Mouse (Mus musculus) MEL (cell line): ENCODE data around the gene Tbc1d16. TPM values are rescaled to one million over a fixed set of nuclear protein-coding genes. Genes with fewer than 3 reads are reported as not detected.

ENCODE experiments used
- DNase-seq: peaks from one replicate; pipeline ENCODE4 v3.0.0; 2011; ENCODE audit warnings: low read depth, low spot score
- H3K27ac ChIP-seq: 2 replicates; pipeline ENCODE4 v1.5.1; 2012; ENCODE audit warnings: low read depth, mild to moderate bottlenecking, control low read depth, low read length, moderate library complexity; ENCODE audit not compliant: control insufficient read depth
- H3K27me3 ChIP-seq, 2 experiments: fragments of 150-350 bp in 1 of 2; sonication (generic) in 1 of 2; 2 replicates each; pipeline ENCODE4 v1.6.1; 2012; ENCODE audit warnings: low read length in 2 of 2, mild to moderate bottlenecking in 2 of 2, improper control_type of control experiment in 1 of 2, moderate library complexity in 1 of 2; ENCODE audit not compliant: insufficient read depth in 2 of 2, control insufficient read depth in 1 of 2
- H3K36me3 ChIP-seq, 2 experiments: 2 replicates each; pipeline ENCODE4 v1.6.1; 2012 to 2014; ENCODE audit warnings: low read length in 2 of 2, improper control_type of control experiment in 1 of 2, inconsistent platforms in 1 of 2, mild to moderate bottlenecking in 1 of 2; ENCODE audit not compliant: insufficient read depth in 2 of 2, control insufficient read depth in 1 of 2
- H3K4me1 ChIP-seq, 2 experiments: fragments of 150-350 bp in 1 of 2; sonication (generic) in 1 of 2; 2 replicates each; pipeline ENCODE4 v1.6.1; 2012; ENCODE audit warnings: low read length in 2 of 2, improper control_type of control experiment in 1 of 2, mild to moderate bottlenecking in 1 of 2; ENCODE audit not compliant: insufficient read depth in 2 of 2, control insufficient read depth in 1 of 2
- H3K4me3 ChIP-seq, 2 experiments: fragments of 150-350 bp in 1 of 2; sonication (generic) in 1 of 2; 2 replicates each; pipeline ENCODE4 v1.5.1; 2012; ENCODE audit warnings: low read depth in 2 of 2, low read length in 2 of 2, mild to moderate bottlenecking in 2 of 2, moderate library complexity in 2 of 2, control low read depth in 1 of 2, improper control_type of control experiment in 1 of 2; ENCODE audit not compliant: control insufficient read depth in 1 of 2, insufficient read depth in 1 of 2
- H3K79me2 ChIP-seq: 2 replicates; pipeline ENCODE4 v1.6.1; 2012; ENCODE audit warnings: mild to moderate bottlenecking, low read length, moderate library complexity; ENCODE audit not compliant: control insufficient read depth, poor library complexity, insufficient read depth
- H3K9ac ChIP-seq: 2 replicates; pipeline ENCODE4 v1.6.1; 2012; ENCODE audit warnings: low read depth, mild to moderate bottlenecking, control low read depth, low read length, moderate library complexity; ENCODE audit not compliant: control insufficient read depth, poor library complexity, severe bottlenecking
- H3K9me3 ChIP-seq: fragments of 150-350 bp; sonication (generic); replicated peaks from 2 replicates; pipeline ENCODE4 v1.6.1; 2012; ENCODE audit warnings: mild to moderate bottlenecking, low read length, improper control_type of control experiment, moderate library complexity; ENCODE audit not compliant: insufficient read depth
- BHLHE40 ChIP-seq: IDR thresholded peaks from 2 replicates; pipeline ENCODE4 v1.6.1; 2012; ENCODE audit warnings: low read depth, mild to moderate bottlenecking, inconsistent platforms, low read length, improper control_type of control experiment, borderline replicate concordance
- CHD2 ChIP-seq: IDR thresholded peaks from 2 replicates; pipeline ENCODE4 v1.6.1; 2011; ENCODE audit warnings: low read length, improper control_type of control experiment
- E2F4 ChIP-seq: IDR thresholded peaks from 2 replicates; pipeline ENCODE4 v1.6.1; 2011; ENCODE audit warnings: low read depth, low read length, improper control_type of control experiment, borderline replicate concordance
- GATA1 ChIP-seq: IDR thresholded peaks from 2 replicates; pipeline ENCODE4 v1.6.1; 2011; ENCODE audit warnings: low read depth, low read length, improper control_type of control experiment
- HCFC1 ChIP-seq: IDR thresholded peaks from 2 replicates; pipeline ENCODE4 v1.6.1; 2012; ENCODE audit warnings: low read depth, mild to moderate bottlenecking, inconsistent platforms, low read length, improper control_type of control experiment, moderate library complexity
- MAX ChIP-seq: IDR thresholded peaks from 2 replicates; pipeline ENCODE4 v1.6.1; 2011; ENCODE audit warnings: low read length, improper control_type of control experiment
- MXI1 ChIP-seq: IDR thresholded peaks from 2 replicates; pipeline ENCODE4 v1.6.1; 2011; ENCODE audit warnings: mild to moderate bottlenecking, low read depth, low read length, improper control_type of control experiment
- MYB ChIP-seq: IDR thresholded peaks from 2 replicates; pipeline ENCODE4 v1.6.1; 2011; ENCODE audit warnings: mild to moderate bottlenecking, low read depth, low read length, improper control_type of control experiment
- MYC ChIP-seq: IDR thresholded peaks from 2 replicates; pipeline ENCODE4 v1.6.1; 2011; ENCODE audit warnings: low read depth, mild to moderate bottlenecking, low read length, improper control_type of control experiment, moderate library complexity
- NRF1 ChIP-seq: IDR thresholded peaks from 2 replicates; pipeline ENCODE4 v1.6.1; 2014; ENCODE audit warnings: low read depth, mild to moderate bottlenecking, inconsistent platforms, low read length, improper control_type of control experiment, moderate library complexity; ENCODE audit not compliant: poor library complexity, insufficient read depth, severe bottlenecking
- POLR2A ChIP-seq, 2 experiments: IDR thresholded peaks; 2 replicates each; pipeline ENCODE4 v1.6.1; 2011 to 2012; ENCODE audit warnings: low read length in 2 of 2, mild to moderate bottlenecking in 2 of 2, control low read depth in 1 of 2, improper control_type of control experiment in 1 of 2, low read depth in 1 of 2, moderate library complexity in 1 of 2; ENCODE audit not compliant: control insufficient read depth in 1 of 2, insufficient read depth in 1 of 2, poor library complexity in 1 of 2
- POLR2AphosphoS2 ChIP-seq: IDR thresholded peaks from 2 replicates; pipeline ENCODE4 v1.6.1; 2011; ENCODE audit warnings: low read length, improper control_type of control experiment
- RAD21 ChIP-seq: IDR thresholded peaks from 2 replicates; pipeline ENCODE4 v1.6.1; 2011; ENCODE audit warnings: mild to moderate bottlenecking, low read depth, low read length, improper control_type of control experiment
- RCOR1 ChIP-seq: IDR thresholded peaks from 2 replicates; pipeline ENCODE4 v1.6.1; 2012; ENCODE audit warnings: low read depth, mild to moderate bottlenecking, inconsistent platforms, low read length, improper control_type of control experiment
- SMC3 ChIP-seq: IDR thresholded peaks from 2 replicates; pipeline ENCODE4 v1.6.1; 2011; ENCODE audit warnings: low read depth, low read length, improper control_type of control experiment
- ZMIZ1 ChIP-seq: IDR thresholded peaks from 2 replicates; pipeline ENCODE4 v1.6.1; 2012; ENCODE audit warnings: low read depth, mild to moderate bottlenecking, inconsistent platforms, low read length, improper control_type of control experiment, moderate library complexity
- polyA plus RNA-seq, 2 experiments: library from polyadenylated mRNA; stranded (reverse) in 1 of 2; unstranded in 1 of 2; fragments of >175 nt in 1 of 2; fragments of >200 nt in 1 of 2; gene quantifications; 2 replicates each; pipeline versions ENCODE4 v1.2.1 to v1.2.4; 2012; ENCODE audit warnings: low replicate concordance in 2 of 2, low read depth in 1 of 2; ENCODE audit not compliant: insufficient read length in 2 of 2, insufficient read depth in 1 of 2, missing spikeins in 1 of 2
- total RNA-seq: library from RNA; depleted of rRNA; stranded (reverse); fragments of 300-350 nt; gene quantifications from 2 replicates; pipeline ENCODE4 v1.2.3, GENCODE M21; 2012

The Tbc1d16 gene
- total and polyA plus RNA-seq, 3 experiments, result 13.6 to 19.2 TPM; not detected in 1

DNA sequence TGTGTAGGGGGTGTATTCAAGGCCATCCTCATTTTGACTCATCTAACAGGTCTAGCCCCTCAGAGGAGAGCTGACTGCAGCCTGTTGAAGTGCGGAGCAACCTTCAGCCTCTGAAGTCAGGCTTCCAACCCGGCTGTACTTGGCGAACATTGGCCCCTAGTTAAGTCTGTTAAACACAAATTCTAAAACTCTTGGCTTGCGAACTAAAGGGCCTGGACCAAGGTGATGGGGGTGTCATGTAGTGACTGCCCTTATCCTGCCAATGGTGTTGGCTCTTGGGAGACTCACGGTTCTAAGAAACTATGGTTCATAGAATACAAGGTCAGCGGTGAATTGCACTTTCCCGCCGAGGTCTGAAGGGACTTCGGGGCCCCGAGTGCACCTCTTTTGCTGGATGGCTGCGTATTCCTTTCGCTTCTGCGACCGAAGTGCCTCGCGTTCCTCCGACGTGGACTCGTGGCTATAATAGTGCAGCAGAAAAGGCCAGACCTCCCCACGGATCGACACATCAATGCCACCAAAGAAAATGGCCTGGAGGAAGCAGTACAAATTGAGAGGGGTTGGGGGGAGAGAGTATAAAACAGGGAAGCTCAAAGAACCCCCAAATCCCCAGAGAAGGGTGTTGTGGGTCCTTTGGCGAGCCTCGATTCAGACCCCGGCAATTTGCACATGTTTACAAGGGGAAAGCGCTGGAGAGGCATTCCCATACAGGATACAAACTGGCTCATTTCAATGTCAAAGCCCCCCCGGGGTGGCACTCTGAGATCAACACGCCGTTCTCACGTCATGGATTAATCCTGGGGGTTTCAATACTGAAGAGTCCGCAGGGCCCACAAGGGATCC lies 72.4 kb downstream of the Tbc1d16 start:
- Histone ChIP-seq H3K27ac (no peak overlapping the region), H3K4me1 (no peaks in the 10 kb centered on the region), H3K9me3 (no peaks in the 10 kb centered on the region), H3K4me3 (no peak overlapping the region), H3K27me3 (no peaks in the 10 kb centered on the region), H3K9ac (no peak overlapping the region), H3K36me3 (no peaks in the 10 kb centered on the region; a peak in 1 of 4 replicates), H3K79me2 (no peaks in the 10 kb centered on the region)
- DNase-seq, result no peak
- TF ChIP-seq NRF1, result no peak
- no peak for TF ChIP-seq ZMIZ1
- TF ChIP-seq RCOR1, result no peak
- TF ChIP-seq SMC3, result no peak
- TF ChIP-seq POLR2AphosphoS2, result no peak
- TF ChIP-seq HCFC1, result no peak

DNA sequence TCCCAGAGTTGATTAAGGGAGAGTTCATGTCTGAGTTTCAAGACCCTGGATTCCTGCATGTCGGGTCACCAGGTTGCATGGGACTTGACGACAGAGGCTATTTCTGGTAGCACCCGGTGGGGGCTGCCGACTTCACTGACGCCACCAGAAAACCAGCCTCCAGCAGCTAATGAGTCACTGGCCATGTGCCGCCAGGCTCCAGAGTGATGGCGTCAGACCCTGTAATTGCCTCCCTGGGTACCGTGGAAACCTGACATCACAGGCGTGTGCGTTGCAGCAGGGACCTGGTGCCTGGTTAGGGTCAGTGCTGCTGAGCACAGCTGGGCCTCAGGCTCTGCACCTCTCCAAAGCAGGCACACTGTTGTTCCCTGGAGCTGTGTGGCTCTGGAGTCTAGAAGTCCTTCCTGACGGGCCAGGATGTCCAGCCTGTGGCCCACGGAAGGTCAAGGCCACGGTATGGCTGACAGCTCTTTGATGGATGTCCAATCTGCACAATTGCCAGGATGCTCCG lies 75.9 kb downstream of the Tbc1d16 start:
- H3K9me3 ChIP-seq, result no peaks in the 10 kb centered on the region
- TF ChIP-seq POLR2AphosphoS2, result no peak
- TF ChIP-seq, all 39 proteins: peak for 0
- Histone ChIP-seq H3K79me2 (no peaks in the 10 kb centered on the region), H3K27me3 (no peaks in the 10 kb centered on the region), H3K36me3 (no peaks in the 10 kb centered on the region; a peak in 1 of 4 replicates), H3K4me3 (no peak overlapping the region), H3K9ac (no peak overlapping the region), H3K4me1 (no peaks in the 10 kb centered on the region), H3K27ac (no peak overlapping the region)
- no peak for DNase-seq

DNA sequence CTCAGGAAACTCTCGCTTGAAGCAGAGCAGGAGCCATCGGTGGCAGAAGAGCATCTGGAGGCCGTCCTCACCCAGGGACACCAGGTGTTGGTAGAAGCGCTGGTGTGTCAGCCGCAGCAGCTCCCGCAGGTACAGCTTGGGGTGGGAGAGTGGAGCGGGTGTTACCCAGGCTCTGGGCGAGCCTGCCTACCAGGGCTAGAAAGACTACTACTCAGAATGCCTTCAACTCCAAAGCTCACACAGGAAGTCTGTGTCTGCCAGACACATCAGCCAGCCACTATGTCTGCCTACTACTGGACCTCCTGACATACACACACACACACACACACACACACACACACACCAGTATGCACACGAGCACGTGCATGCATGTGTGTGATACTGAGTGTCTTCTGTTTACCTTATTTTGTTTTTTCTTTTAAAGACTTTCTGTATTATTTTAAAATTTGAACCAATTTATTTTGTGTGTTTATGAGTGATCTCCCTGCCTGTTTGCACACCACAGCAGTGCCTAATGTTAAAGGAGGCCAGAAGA lies 77.2 kb downstream of the Tbc1d16 start:
- H3K4me3 ChIP-seq, result no peak overlapping the region
- H3K27ac ChIP-seq, result no peak overlapping the region
- H3K9ac ChIP-seq, result no peak overlapping the region
- no peak for DNase-seq
- H3K9me3 ChIP-seq, result no peaks in the 10 kb centered on the region
- H3K79me2 ChIP-seq, result no peaks in the 10 kb centered on the region
- H3K4me1 ChIP-seq, result no peaks in the 10 kb centered on the region
- H3K27me3 ChIP-seq, result no peaks in the 10 kb centered on the region
- H3K36me3 ChIP-seq, result no peaks in the 10 kb centered on the region; a peak in 1 of 4 replicates
- no peak for TF ChIP-seq BHLHE40
- no peak for TF ChIP-seq CHD2
- no peak for TF ChIP-seq MXI1
- no peak for TF ChIP-seq MYB
- TF ChIP-seq POLR2AphosphoS2, result no peak
- TF ChIP-seq MAX, result no peak
- TF ChIP-seq MYC, result no peak
- no peak for TF ChIP-seq POLR2A (IDR thresholded peaks at IDR 0.05; ENCODE audit: control insufficient read depth in 1 of 2, insufficient read depth in 1 of 2, low read depth in 1 of 2, low read length in 2 of 2, poor library complexity in 1 of 2)
- TF ChIP-seq E2F4, result no peak
- TF ChIP-seq RAD21, result no peak
- TF ChIP-seq GATA1, result no peak
- TF ChIP-seq SMC3, result no peak
